Mouse (Mus musculus) T-helper 2 cell (primary cell): ENCODE results near the gene Olfr177.

ENCODE experiments used
- in situ Hi-C: fragments of 300-600 bp; cut with MboI, MseI; formaldehyde crosslinking; loops from one replicate; pipeline ENCODE4 v1.15.1; 2025; ENCODE audit warnings: high pct_unique_total_duplicates

Olfr177 gene

DNA sequence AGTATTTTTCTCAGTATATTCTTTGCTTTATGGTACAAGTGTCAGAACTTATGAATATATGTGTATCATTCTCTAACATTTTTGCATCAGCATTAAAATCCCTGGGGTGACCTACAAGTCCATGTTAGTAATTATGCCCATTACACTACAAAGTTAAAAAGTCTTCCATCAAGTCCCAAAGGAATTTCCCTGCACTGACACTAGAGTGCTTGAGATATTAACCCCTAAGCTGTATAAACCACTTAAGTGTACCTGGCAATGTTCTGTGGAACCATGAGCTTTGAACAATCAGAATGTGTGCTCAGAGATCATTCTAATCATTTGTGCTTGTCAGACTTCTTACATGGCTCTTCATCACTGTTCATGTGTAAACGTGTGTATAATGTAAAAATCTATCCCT is at the start of gene Olfr177:
Olfr177 (minus strand) TSS at position 101 of the 400 bp plus-strand sequence.
- in situ Hi-C loops: no loop called here

DNA sequence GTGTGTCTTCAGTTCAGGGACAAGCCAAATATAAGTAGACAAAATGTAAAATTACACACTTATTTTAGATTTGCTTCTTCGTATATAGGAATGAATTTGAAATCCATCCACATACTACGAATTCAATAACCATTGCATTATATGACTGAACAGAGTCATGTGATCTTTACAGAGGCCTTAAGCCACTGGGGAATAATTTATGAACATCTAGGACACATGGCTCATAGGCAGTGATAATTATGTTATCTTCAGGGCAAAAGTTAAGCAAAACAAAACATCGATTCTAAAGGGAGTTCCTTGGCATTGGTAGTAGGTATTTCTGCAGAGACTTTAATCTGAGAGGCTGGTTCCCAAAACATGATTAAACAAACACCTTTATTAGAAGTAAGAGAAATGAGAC is 17.4 kb upstream of the Olfr177 start, which contains the start of gene Olfr178:
Olfr178 (minus strand) TSS at position 101 of the 400 bp plus-strand sequence.
- in situ Hi-C loops: no loop called here

DNA sequence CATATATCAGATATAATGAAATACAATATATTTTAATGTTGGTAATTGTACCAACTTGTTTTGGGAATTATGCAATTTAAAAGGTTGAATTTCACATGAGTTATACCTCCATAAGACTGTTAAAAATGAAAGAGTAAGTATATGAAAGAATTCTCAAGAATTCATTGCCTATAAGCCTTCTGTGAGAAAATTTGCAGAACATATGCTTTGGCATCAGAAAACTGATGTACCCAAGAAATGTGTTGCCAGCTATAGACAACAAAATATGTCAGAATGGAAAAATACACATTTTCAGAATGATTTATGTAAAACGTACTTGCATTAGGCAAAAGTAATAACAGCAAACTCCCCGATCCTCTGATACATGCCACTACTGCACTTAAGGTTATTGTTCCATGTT is 9.8 kb upstream of the Olfr177 start:
- in situ Hi-C loops: no loop called here

DNA sequence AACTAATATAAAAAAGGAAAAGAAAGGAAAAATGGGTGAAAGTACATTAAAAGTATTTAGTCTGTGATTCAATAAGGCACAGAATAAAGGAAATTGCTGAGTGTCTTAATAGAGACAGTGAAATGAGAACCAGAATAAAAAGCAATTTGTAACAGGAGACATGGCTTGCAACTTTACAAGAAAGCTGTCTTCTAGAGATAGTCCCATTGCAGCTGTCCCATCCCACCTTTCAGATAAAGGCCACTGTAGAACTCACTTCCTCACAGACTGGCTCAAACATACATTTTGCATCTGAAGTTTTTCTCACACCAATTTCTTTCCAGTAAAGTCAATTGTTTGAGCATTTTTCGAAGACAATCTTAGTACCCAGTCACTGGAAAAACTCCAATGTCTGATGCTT is 13.1 kb downstream of the Olfr177 start:
- in situ Hi-C loops: no loop called here

DNA sequence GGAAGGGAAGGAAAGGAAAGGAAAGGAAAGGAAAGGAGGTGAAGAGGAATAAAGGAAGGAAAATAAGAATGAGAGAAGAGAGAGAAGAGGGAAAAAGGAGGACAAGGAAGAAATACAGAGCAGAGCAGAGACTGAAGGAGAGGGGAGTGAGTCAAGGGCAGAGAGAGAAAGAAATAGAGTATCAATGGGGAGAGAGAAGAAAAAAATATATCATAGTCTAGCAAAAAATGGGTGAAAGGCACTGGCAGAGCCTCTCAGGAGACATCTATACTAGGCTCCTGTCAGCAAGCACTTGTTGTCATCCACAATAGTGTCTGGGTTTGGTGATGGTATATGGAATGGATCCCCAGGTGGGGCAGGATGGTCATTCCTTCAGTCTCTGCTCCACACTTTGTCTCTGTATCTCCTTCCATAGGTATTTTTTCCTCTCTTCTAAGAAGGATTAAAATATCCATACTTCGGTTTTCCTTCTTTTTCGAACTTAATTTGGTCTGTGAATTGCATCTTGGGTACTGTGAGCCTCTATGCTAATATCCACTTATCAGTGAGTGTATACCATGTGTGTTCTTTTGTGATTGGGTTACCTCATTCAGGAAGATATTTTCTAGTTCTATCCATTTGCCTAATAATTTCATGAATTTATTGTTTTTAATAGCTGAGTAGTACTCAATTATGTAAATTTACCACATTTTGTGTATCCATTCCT is 14.4 kb downstream of the Olfr177 start:
- in situ Hi-C loops: no loop called here

DNA sequence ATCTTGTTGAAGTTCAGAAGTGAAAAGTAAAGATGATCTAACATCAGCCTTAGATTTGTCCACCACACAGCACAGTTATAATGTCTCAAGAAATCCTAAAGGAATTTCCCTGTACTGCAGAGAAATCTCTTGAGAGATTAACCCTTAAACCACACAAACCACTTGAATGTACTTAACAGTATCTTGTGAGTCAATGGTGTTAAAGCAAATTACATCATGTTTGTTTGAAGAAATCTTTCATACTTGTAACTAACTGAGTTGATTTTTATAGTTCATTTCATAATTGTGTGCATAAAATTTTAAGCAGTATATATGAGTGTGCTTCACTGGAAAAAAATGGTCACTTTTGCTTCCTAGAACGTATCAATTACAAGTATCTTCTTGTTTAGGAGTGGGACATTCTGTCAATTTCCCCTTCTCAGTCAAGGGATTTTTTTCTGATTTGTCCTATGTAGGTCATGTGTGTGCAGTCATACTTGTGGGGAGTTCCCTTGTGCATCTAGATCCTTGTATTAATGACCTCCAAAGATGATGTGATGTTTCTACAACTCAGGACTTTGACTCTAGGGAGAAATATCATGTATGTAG is 47.7 kb downstream of the Olfr177 start, which contains the start of gene Olfr175-ps1:
Olfr175-ps1 (minus strand) TSS at position 51 of the 588 bp plus-strand sequence.
- in situ Hi-C loops: no loop called here
